Mouse (Mus musculus) stomach, embryonic 14.5 days (tissue): ENCODE measurements around the gene Slc47a1. TPM values are rescaled to one million over a fixed set of nuclear protein-coding genes. Genes with fewer than 3 reads are reported as not detected.

Experiments used
- ATAC-seq: fragments of 200-750 bp; cut with Nextera tagmentation; 2 replicates; pipeline ENCODE4 v1.8.0; 2017; ENCODE audit warnings: low read depth, moderate TSS enrichment; ENCODE audit not compliant: insufficient number of reproducible peaks, insufficient read depth, low FRiP score
- H3K27ac ChIP-seq: fragments of 300-500 bp; sonication (generic); 2 replicates; pipeline ENCODE4 v1.5.1; 2014; ENCODE audit warnings: mild to moderate bottlenecking, low read length, moderate library complexity, mixed read lengths
- H3K27me3 ChIP-seq: fragments of 300-500 bp; sonication (generic); 2 replicates; pipeline ENCODE4 v1.6.1; 2014; ENCODE audit warnings: low read length, control low read depth, mixed read lengths; ENCODE audit not compliant: control insufficient read depth, insufficient read depth
- H3K36me3 ChIP-seq: fragments of 300-500 bp; sonication (generic); 2 replicates; pipeline ENCODE4 v1.6.1; 2014; ENCODE audit warnings: mild to moderate bottlenecking, control low read depth, low read length, moderate library complexity, mixed read lengths; ENCODE audit not compliant: control insufficient read depth, insufficient read depth
- H3K4me1 ChIP-seq: fragments of 300-500 bp; sonication (generic); 2 replicates; pipeline ENCODE4 v1.6.1; 2014; ENCODE audit warnings: low read length, control low read depth, mixed read lengths; ENCODE audit not compliant: control insufficient read depth, insufficient read depth
- H3K4me2 ChIP-seq: fragments of 300-500 bp; sonication (generic); replicated peaks from 2 replicates; pipeline ENCODE4 v1.6.1; 2014; ENCODE audit warnings: low read depth, low read length, control low read depth
- H3K4me3 ChIP-seq: fragments of 300-500 bp; sonication (generic); 2 replicates; pipeline ENCODE4 v1.5.1; 2014; ENCODE audit warnings: low read depth, low read length, control low read depth
- H3K9ac ChIP-seq: fragments of 300-500 bp; sonication (generic); replicated peaks from 2 replicates; pipeline ENCODE4 v1.6.1; 2014; ENCODE audit warnings: low read depth, mild to moderate bottlenecking, control low read depth, low read length, moderate library complexity, mixed read lengths
- H3K9me3 ChIP-seq: fragments of 300-500 bp; sonication (generic); 2 replicates; pipeline ENCODE4 v1.6.1; 2016; ENCODE audit warnings: low read depth, low read length, control low read depth; ENCODE audit not compliant: control insufficient read depth
- WGBS: fragments of 180-500 bp; shearing (Covaris S2); extraction: QIAGEN DNeasy Blood & Tissue Kit; methylation state at CpG from one replicate; pipeline ENCODE4 v1.1.7; 2014; 5-methylcytosine and 5-hydroxymethylcytosine counted together
- polyA plus RNA-seq: library from polyadenylated mRNA; unstranded; fragments of >200 nt; fragmentation: Nextera tagmentation; extraction: Ambion mirVana; gene quantifications from 2 replicates; pipeline ENCODE4 v1.2.1, GENCODE M21; 2014

Gene Slc47a1
- polyA plus RNA-seq, 1 experiment from 2014 or later = 0.20 TPM

- H3K27me3 ChIP-seq = peaks cover 14% of the 10 kb centered on the region
- no peak for ATAC-seq
- H3K9ac ChIP-seq = no peak overlapping the region
- H3K36me3 ChIP-seq = no peaks in the 10 kb centered on the region
- H3K4me1 ChIP-seq = 0 out of 2 replicates have a peak, but pooled peaks cover 4% of the 10 kb centered on the region
- no peak overlapping the region for H3K4me3 ChIP-seq
- no peak overlapping the region for H3K4me2 ChIP-seq
- H3K27ac ChIP-seq = no peak overlapping the region
- no peaks in the 10 kb centered on the region for H3K9me3 ChIP-seq
- WGBS = 66% methylated on average over 8 of the region's 8 CpGs
Observed at GRCm38 (mm10) chr11:61346133-61346532, 32.0 kb downstream of the Slc47a1 start.

GRCm38 (mm10) chr11:61342505-61343420 is 35.4 kb downstream of the Slc47a1 start, which contains the start of gene Slc47a2:
Gene Slc47a2, minus strand, starts transcription at chr11:61342860.
- H3K9ac ChIP-seq = no peak within 1 kb of the TSS
- 3% methylated on average over 61 of the region's 61 CpGs for WGBS
- H3K27ac ChIP-seq = no peak within 1 kb of the TSS
- no peaks in the 10 kb centered on the region for H3K9me3 ChIP-seq
- ATAC-seq = no peak
- peak within 1 kb of the TSS; percentile 32 for H3K4me3 ChIP-seq
- H3K36me3 ChIP-seq = no peaks in the 10 kb centered on the region
- peak within 1 kb of the TSS; percentile 69 for H3K4me2 ChIP-seq
- H3K27me3 ChIP-seq = peaks cover 14% of the 10 kb centered on the region
- H3K4me1 ChIP-seq = 0 out of 2 replicates have a peak, but pooled peaks cover 4% of the 10 kb centered on the region

- peaks cover 14% of the 10 kb centered on the region for H3K27me3 ChIP-seq
- no peak overlapping the region for H3K9ac ChIP-seq
- 20% methylated on average over 10 of the region's 10 CpGs for WGBS
- no peaks in the 10 kb centered on the region for H3K9me3 ChIP-seq
- no peak for ATAC-seq
- no peaks in the 10 kb centered on the region for H3K36me3 ChIP-seq
- peak overlapping the region; percentile 69 for H3K4me2 ChIP-seq
- 0 out of 2 replicates have a peak, but pooled peaks cover 4% of the 10 kb centered on the region for H3K4me1 ChIP-seq
- no peak overlapping the region for H3K27ac ChIP-seq
- peak overlapping the region; percentile 32; the same call in 1 of the 2 replicates for H3K4me3 ChIP-seq
Observed at GRCm38 (mm10) chr11:61341971-61342370, 36.2 kb downstream of the Slc47a1 start.

- no peak overlapping the region for H3K9ac ChIP-seq
- no peaks in the 10 kb centered on the region for H3K9me3 ChIP-seq
- no peak overlapping the region for H3K4me2 ChIP-seq
- no peak for ATAC-seq
- 0 out of 2 replicates have a peak, but pooled peaks cover 4% of the 10 kb centered on the region for H3K4me1 ChIP-seq
- peaks cover 14% of the 10 kb centered on the region for H3K27me3 ChIP-seq
- no peaks in the 10 kb centered on the region for H3K36me3 ChIP-seq
- H3K4me3 ChIP-seq = no peak overlapping the region
- no peak overlapping the region for H3K27ac ChIP-seq
- WGBS = 79% methylated on average over 4 of the region's 4 CpGs
Observed at GRCm38 (mm10) chr11:61341233-61341632, 36.9 kb downstream of the Slc47a1 start.

GRCm38 (mm10) chr11:61340374-61340773 is 37.8 kb downstream of the Slc47a1 start:
- ATAC-seq = no peak
- Histone ChIP-seq H3K4me1 (0 out of 2 replicates have a peak, but pooled peaks cover 4% of the 10 kb centered on the region), H3K27me3 (peaks cover 14% of the 10 kb centered on the region), H3K4me2 (no peak overlapping the region), H3K9ac (no peak overlapping the region), H3K27ac (no peak overlapping the region), H3K4me3 (no peak overlapping the region), H3K9me3 (no peaks in the 10 kb centered on the region), H3K36me3 (no peaks in the 10 kb centered on the region)
- WGBS = 91% methylated on average over 4 of the region's 4 CpGs

- peaks cover 7% of the 10 kb centered on the region for H3K27me3 ChIP-seq
- no peak overlapping the region for H3K27ac ChIP-seq
- H3K9ac ChIP-seq = no peak overlapping the region
- H3K36me3 ChIP-seq = no peaks in the 10 kb centered on the region
- H3K4me1 ChIP-seq = 0 out of 2 replicates have a peak, but pooled peaks cover 4% of the 10 kb centered on the region
- WGBS = 72% methylated on average over 10 of the region's 10 CpGs
- ATAC-seq = no peak
- no peaks in the 10 kb centered on the region for H3K9me3 ChIP-seq
- no peak overlapping the region for H3K4me2 ChIP-seq
- H3K4me3 ChIP-seq = no peak overlapping the region
Observed at GRCm38 (mm10) chr11:61337586-61337985, 40.6 kb downstream of the Slc47a1 start.

- Histone ChIP-seq H3K27ac (no peak overlapping the region), H3K4me3 (no peak overlapping the region), H3K9ac (no peak overlapping the region), H3K4me2 (no peak overlapping the region), H3K4me1 (no peaks in the 10 kb centered on the region), H3K9me3 (no peaks in the 10 kb centered on the region), H3K27me3 (no peaks in the 10 kb centered on the region), H3K36me3 (no peaks in the 10 kb centered on the region)
- WGBS = 70% methylated on average over 10 of the region's 10 CpGs
- no peak for ATAC-seq
Observed at GRCm38 (mm10) chr11:61320904-61321687, 57.0 kb downstream of the Slc47a1 start.

GRCm38 (mm10) chr11:61319923-61320567 is 58.1 kb downstream of the Slc47a1 start:
- no peak overlapping the region for H3K4me2 ChIP-seq
- H3K36me3 ChIP-seq = no peaks in the 10 kb centered on the region
- no peak overlapping the region for H3K4me3 ChIP-seq
- no peak for ATAC-seq
- 55% methylated on average over 3 of the region's 3 CpGs for WGBS
- H3K9ac ChIP-seq = no peak overlapping the region
- no peaks in the 10 kb centered on the region for H3K27me3 ChIP-seq
- H3K9me3 ChIP-seq = no peaks in the 10 kb centered on the region
- no peak overlapping the region for H3K27ac ChIP-seq
- H3K4me1 ChIP-seq = no peaks in the 10 kb centered on the region
